ENCODE assay signal across 10 mouse cellular contexts in the genomic region with DNA sequence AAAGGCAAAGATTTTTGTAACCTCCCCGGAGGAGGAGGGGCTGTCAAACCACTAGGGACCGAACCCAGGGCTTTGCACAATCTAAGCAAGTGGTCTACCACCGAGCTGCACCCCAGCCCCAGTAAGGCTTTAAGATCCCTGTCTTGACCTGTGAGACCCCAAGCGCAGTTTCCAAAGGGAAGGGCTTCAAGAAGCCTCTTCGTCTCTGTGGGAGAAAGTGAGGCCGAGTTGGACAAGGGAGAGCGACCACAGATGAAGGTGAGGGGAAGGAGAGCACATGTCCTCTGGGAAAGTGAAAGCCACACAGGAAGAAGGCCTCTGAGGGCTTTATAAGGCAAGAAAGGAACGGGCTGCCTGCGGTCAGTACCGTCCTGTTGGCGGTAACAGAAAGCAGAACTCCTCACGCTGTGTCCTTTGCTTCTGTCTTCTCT. TPM values are rescaled to one million over a fixed set of nuclear protein-coding genes. Genes with fewer than 3 reads are reported as not detected.
A peak's percentile ranks its signal among the peaks of the same experiment; 100 is the strongest.
DNase-seq lines count a peak whose midpoint lies in the region; ATAC-seq and TF ChIP-seq lines count a peak whose summit lies in the region.
"Had no signal": no experiment of that assay in that cellular context is flagged by ENCODE, and none has a peak within 500 bp of the region (broad histone marks: within the 10 kb centered on the region; RNA-seq: fewer than 3 reads in every experiment).

No protein-coding gene starts in this region.

- H3K27ac ChIP-seq in thymus, adult 2 months (ENCODE audit: control insufficient read depth, insufficient read depth, low read length), result no peak overlapping the region
- H3K27ac ChIP-seq in heart, embryonic 10.5 days, result peak overlapping the region; percentile 76; the same call in 1 of the 2 replicates
- peak overlapping the region; percentile 73 for H3K27ac ChIP-seq in liver, postnatal 0 days (ENCODE audit: low read depth)
- no peak overlapping the region for H3K27ac ChIP-seq in hindbrain, embryonic 16.5 days (ENCODE audit: low read depth, low read length)
- H3K27ac ChIP-seq in forebrain, embryonic 10.5 days, result no peak overlapping the region
- H3K27ac ChIP-seq: hindbrain, embryonic 15.5 days; neural tube, embryonic 13.5 days had no signal

- WGBS in thymus, adult 2 months, result 5% methylated on average over 12 of the region's 12 CpGs
- 44% methylated on average over 12 of the region's 12 CpGs for WGBS in heart, embryonic 10.5 days
- WGBS in liver, postnatal 0 days (ENCODE audit: insufficient replicate concordance), result 28% methylated on average over 12 of the region's 12 CpGs
- WGBS in hindbrain, embryonic 16.5 days, result 65% methylated on average over 12 of the region's 12 CpGs
- 51% methylated on average over 12 of the region's 12 CpGs for WGBS in forebrain, embryonic 10.5 days

- H3K36me3 ChIP-seq in thymus, adult 2 months (ENCODE audit: control insufficient read depth, insufficient read depth, low read length), result no peaks in the 10 kb centered on the region
- no peaks in the 10 kb centered on the region for H3K36me3 ChIP-seq in heart, embryonic 10.5 days
- no peaks in the 10 kb centered on the region for H3K36me3 ChIP-seq in liver, postnatal 0 days (replicated peaks; ENCODE audit: insufficient read depth, low read length)
- H3K36me3 ChIP-seq in splenic B cell, adult 2 months (ENCODE audit: control insufficient read depth, insufficient read depth, low read length, poor library complexity, severe bottlenecking), result no peaks in the 10 kb centered on the region
- H3K36me3 ChIP-seq in hindbrain, embryonic 16.5 days (ENCODE audit: control insufficient read depth, insufficient read depth, low read length), result no peaks in the 10 kb centered on the region
- no peaks in the 10 kb centered on the region for H3K36me3 ChIP-seq in forebrain, embryonic 10.5 days (replicated peaks)
- H3K36me3 ChIP-seq: hindbrain, embryonic 15.5 days; neural tube, embryonic 13.5 days had no signal

- TF ChIP-seq POLR2A in thymus, adult 2 months (IDR thresholded peaks at IDR 0.05; ENCODE audit: control insufficient read depth, extremely low read depth, insufficient read depth, low read length, poor library complexity), result no peak

- TF ChIP-seq EP300 in liver, postnatal 0 days (IDR thresholded peaks at IDR 0.05; ENCODE audit: low read depth), result no peak

- TF ChIP-seq CTCF in thymus, adult 2 months (IDR thresholded peaks at IDR 0.05; ENCODE audit: borderline replicate concordance, control insufficient read depth, extremely low read depth, insufficient read depth, low read length, poor library complexity), result no peak
- TF ChIP-seq CTCF in liver, postnatal 0 days (IDR thresholded peaks at IDR 0.05; ENCODE audit: low read depth), result no peak

- ATAC-seq in liver, postnatal 0 days, result peak; percentile 75
- ATAC-seq in hindbrain, embryonic 16.5 days, result no peak

- peak; percentile 28 for DNase-seq in thymus, adult 2 months
- DNase-seq in thymus, adult 18-20 months, result no peak
- no peak for DNase-seq in heart, embryonic 10.5 days (ENCODE audit: low spot score)
- DNase-seq in liver, postnatal 0 days, result peak; percentile 65
- DNase-seq in splenic B cell, adult 2 months (ENCODE audit: low read depth, low spot score), result peak; percentile 82
- DNase-seq in forebrain, embryonic 10.5 days (ENCODE audit: extremely low spot score, low spot score), result no peak
- DNase-seq in urinary bladder, adult 18-20 months (ENCODE audit: low spot score in 2 of 2), result no peak

- peaks cover 18% of the 10 kb centered on the region for H3K4me1 ChIP-seq in thymus, adult 2 months (replicated peaks; ENCODE audit: control insufficient read depth, insufficient read depth, low read length)
- peaks cover 10% of the 10 kb centered on the region for H3K4me1 ChIP-seq in heart, embryonic 10.5 days
- H3K4me1 ChIP-seq in liver, postnatal 0 days (ENCODE audit: insufficient read depth), result peaks cover 7% of the 10 kb centered on the region; the same call in 1 of the 2 replicates
- no peaks in the 10 kb centered on the region for H3K4me1 ChIP-seq in hindbrain, embryonic 16.5 days (ENCODE audit: control insufficient read depth, insufficient read depth, low read depth, low read length)
- H3K4me1 ChIP-seq in forebrain, embryonic 10.5 days, result peaks cover 3% of the 10 kb centered on the region
- H3K4me1 ChIP-seq: hindbrain, embryonic 15.5 days; neural tube, embryonic 13.5 days had no signal

- no peak overlapping the region for H3K9ac ChIP-seq in liver, postnatal 0 days (replicated peaks)
- H3K9ac ChIP-seq in hindbrain, embryonic 16.5 days (ENCODE audit: low read depth, low read length), result no peak overlapping the region
- H3K9ac ChIP-seq: hindbrain, embryonic 15.5 days; neural tube, embryonic 13.5 days had no signal

- H3K4me3 ChIP-seq in thymus, adult 2 months (ENCODE audit: control insufficient read depth, insufficient read depth, low read length), result peak overlapping the region; percentile 29
- H3K4me3 ChIP-seq in heart, embryonic 10.5 days, result 0 out of 2 replicates have a peak overlapping the region, but pooled peaks have one; percentile 27
- no peak overlapping the region for H3K4me3 ChIP-seq in liver, postnatal 0 days (ENCODE audit: low read depth, low read length)
- H3K4me3 ChIP-seq in hindbrain, embryonic 16.5 days (ENCODE audit: low read length), result no peak overlapping the region
- no peak overlapping the region for H3K4me3 ChIP-seq in forebrain, embryonic 10.5 days
- H3K4me3 ChIP-seq: hindbrain, embryonic 15.5 days; neural tube, embryonic 13.5 days had no signal

- no peaks in the 10 kb centered on the region for H3K27me3 ChIP-seq in thymus, adult 2 months (ENCODE audit: control insufficient read depth, insufficient read depth, low read length)
- H3K27me3 ChIP-seq in heart, embryonic 10.5 days (ENCODE audit: insufficient read depth, poor library complexity, severe bottlenecking), result no peaks in the 10 kb centered on the region
- H3K27me3 ChIP-seq in liver, postnatal 0 days (ENCODE audit: insufficient read depth, low read length), result no peaks in the 10 kb centered on the region
- H3K27me3 ChIP-seq in splenic B cell, adult 2 months (ENCODE audit: control insufficient read depth, insufficient read depth, low read length, poor library complexity, severe bottlenecking), result no peaks in the 10 kb centered on the region
- H3K27me3 ChIP-seq in hindbrain, embryonic 16.5 days (replicated peaks; ENCODE audit: control insufficient read depth, insufficient read depth, low read length), result no peaks in the 10 kb centered on the region
- no peaks in the 10 kb centered on the region for H3K27me3 ChIP-seq in forebrain, embryonic 10.5 days (ENCODE audit: poor library complexity, severe bottlenecking)
- H3K27me3 ChIP-seq: hindbrain, embryonic 15.5 days; neural tube, embryonic 13.5 days had no signal

- peak overlapping the region; percentile 33 for H3K4me2 ChIP-seq in liver, postnatal 0 days (ENCODE audit: low read depth, low read length)
- H3K4me2 ChIP-seq in hindbrain, embryonic 16.5 days (ENCODE audit: low read length), result no peak overlapping the region
- H3K4me2 ChIP-seq: hindbrain, embryonic 15.5 days; neural tube, embryonic 13.5 days had no signal

- no peaks in the 10 kb centered on the region for H3K9me3 ChIP-seq in heart, embryonic 10.5 days
- H3K9me3 ChIP-seq in liver, postnatal 0 days (ENCODE audit: low read length), result no peaks in the 10 kb centered on the region
- H3K9me3 ChIP-seq in hindbrain, embryonic 16.5 days (ENCODE audit: control insufficient read depth, low read length), result no peaks in the 10 kb centered on the region
- 0 out of 2 replicates have a peak, but pooled peaks cover 3% of the 10 kb centered on the region for H3K9me3 ChIP-seq in forebrain, embryonic 10.5 days
- H3K9me3 ChIP-seq: hindbrain, embryonic 15.5 days; neural tube, embryonic 13.5 days had no signal

RNA-seq across cellular contexts. Expression of gene Bex6, which starts 10.4 kb away (rescaled TPM):
- 0.65 and 0.79 TPM in 2 replicates for polyA plus RNA-seq in thymus, adult 2 months (2012; rRNA removed)
- 0.63 TPM in 1 of 2 replicates, not detected in the other for polyA plus RNA-seq in heart, embryonic 10.5 days (2016; fragmentation: Nextera tagmentation; extraction: Ambion mirVana)
- 0.94 and 1.2 TPM in 2 replicates for polyA plus RNA-seq in liver, postnatal 0 days (2015; fragmentation: Nextera tagmentation; extraction: Ambion mirVana)
- not detected in 2 replicates for polyA plus RNA-seq in hindbrain, embryonic 16.5 days (2015; fragmentation: Nextera tagmentation; extraction: Ambion mirVana)
- 0.62 TPM in 1 of 2 replicates, not detected in the other for polyA plus RNA-seq in forebrain, embryonic 10.5 days (2016; fragmentation: Nextera tagmentation; extraction: Ambion mirVana)
- polyA plus RNA-seq: hindbrain, embryonic 15.5 days; neural tube, embryonic 13.5 days had no signal

RNA-seq across cellular contexts. Expression of gene Nrros, which starts 24.6 kb away (rescaled TPM):
- polyA plus RNA-seq in thymus, adult 2 months (2012; rRNA removed), result 148 and 157 TPM in 2 replicates
- 5.6 and 10.5 TPM in 2 replicates for polyA plus RNA-seq in heart, embryonic 10.5 days (2016; fragmentation: Nextera tagmentation; extraction: Ambion mirVana)
- polyA plus RNA-seq in liver, postnatal 0 days (2015; fragmentation: Nextera tagmentation; extraction: Ambion mirVana), result 18.5 and 20.5 TPM in 2 replicates
- polyA plus RNA-seq in hindbrain, embryonic 16.5 days (2015; fragmentation: Nextera tagmentation; extraction: Ambion mirVana), result 7.7 and 9.7 TPM in 2 replicates
- 7.3 and 9.3 TPM in 2 replicates for polyA plus RNA-seq in forebrain, embryonic 10.5 days (2016; fragmentation: Nextera tagmentation; extraction: Ambion mirVana)

RNA-seq across cellular contexts. Expression of gene Fbxo45, which starts 56.9 kb away (rescaled TPM):
- 6.5 and 7.7 TPM in 2 replicates for polyA plus RNA-seq in thymus, adult 2 months (2012; rRNA removed)
- polyA plus RNA-seq in heart, embryonic 10.5 days (2016; fragmentation: Nextera tagmentation; extraction: Ambion mirVana), result 8.6 and 11.1 TPM in 2 replicates
- 3.1 and 3.4 TPM in 2 replicates for polyA plus RNA-seq in liver, postnatal 0 days (2015; fragmentation: Nextera tagmentation; extraction: Ambion mirVana)
- polyA plus RNA-seq in hindbrain, embryonic 16.5 days (2015; fragmentation: Nextera tagmentation; extraction: Ambion mirVana), result 5.6 and 6.0 TPM in 2 replicates
- polyA plus RNA-seq in forebrain, embryonic 10.5 days (2016; fragmentation: Nextera tagmentation; extraction: Ambion mirVana), result 8.3 and 9.8 TPM in 2 replicates

RNA-seq across cellular contexts. Expression of gene Wdr53, which starts 57.0 kb away (rescaled TPM):
- 5.3 and 5.4 TPM in 2 replicates for polyA plus RNA-seq in thymus, adult 2 months (2012; rRNA removed)
- polyA plus RNA-seq in heart, embryonic 10.5 days (2016; fragmentation: Nextera tagmentation; extraction: Ambion mirVana), result 11.6 and 14.8 TPM in 2 replicates
- polyA plus RNA-seq in liver, postnatal 0 days (2015; fragmentation: Nextera tagmentation; extraction: Ambion mirVana), result 10.7 and 10.8 TPM in 2 replicates
- 14.2 and 15.8 TPM in 2 replicates for polyA plus RNA-seq in hindbrain, embryonic 16.5 days (2015; fragmentation: Nextera tagmentation; extraction: Ambion mirVana)
- polyA plus RNA-seq in forebrain, embryonic 10.5 days (2016; fragmentation: Nextera tagmentation; extraction: Ambion mirVana), result 18.0 and 19.9 TPM in 2 replicates

Comparison
In these comparisons a context has a peak if more than half of its experiments do, and no peak if none do; other contexts are left out.
1. DNase-seq: peak in thymus, adult 2 months (single experiment), liver, postnatal 0 days (single experiment) and splenic B cell, adult 2 months (single experiment); none in thymus, adult 18-20 months (0 of 2), heart, embryonic 10.5 days (single experiment), forebrain, embryonic 10.5 days (single experiment) and urinary bladder, adult 18-20 months (0 of 2).
2. H3K27ac ChIP-seq: peak in heart, embryonic 10.5 days (single experiment) and liver, postnatal 0 days (single experiment); none in thymus, adult 2 months (single experiment), hindbrain, embryonic 16.5 days (single experiment) and forebrain, embryonic 10.5 days (single experiment).
3. H3K4me3 ChIP-seq: peak in thymus, adult 2 months (single experiment) and heart, embryonic 10.5 days (single experiment); none in liver, postnatal 0 days (single experiment), hindbrain, embryonic 16.5 days (single experiment) and forebrain, embryonic 10.5 days (single experiment).